Mouse (Mus musculus) left cerebral cortex, postnatal 14 days (tissue): ENCODE measurements at regions not wholly inside any gene's neighbourhood (a gene's known extent, or its start where the extent isn't known, plus 50 kb on each side); places are given as distances from the start of the nearest gene placed in this dataset.

Source experiments
- DNase-seq, 2 experiments: peaks; one replicate each; pipeline ENCODE4 v3.0.0; 2021 to 2022; ENCODE audit warnings: low spot score in 2 of 2, mixed read lengths in 1 of 2
- intact Hi-C: fragments of 180-260 bp; cut with DNase I; formaldehyde crosslinking; loops from one replicate; pipeline ENCODE4 v1.15.1; 2025
- microRNA-seq, 2 experiments: library from miRNA; unstranded; fragments of <30 nt; microRNA quantifications; one replicate each; pipeline ENCODE4 v1.2.0; 2022

GRCm38 (mm10) chr6:51379560-51380274, 52.8 kb upstream of the Nfe2l3 start:
- peak; percentile 68 for DNase-seq
- intact Hi-C loops: loop anchor here (5.0 kb wide), 2 partner anchors 172 to 478 kb away; no protein-coding TSS in a partner anchor

DNA sequence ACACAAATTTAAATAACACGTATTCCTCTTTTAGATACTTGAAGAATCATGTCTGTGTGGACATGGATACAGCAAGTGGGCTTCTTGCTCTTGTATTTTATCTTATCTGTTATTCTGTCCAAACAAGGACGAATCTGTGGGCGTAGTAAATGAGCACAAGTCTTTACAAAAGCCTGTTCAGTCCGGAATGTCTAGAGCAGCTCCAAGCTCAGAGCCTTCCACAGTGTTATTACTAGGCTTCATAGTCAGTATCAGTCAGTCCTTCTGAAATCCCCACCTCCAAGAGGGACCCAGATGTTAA, 52.2 kb upstream of the Nfe2l3 start:
- intact Hi-C loops: loop anchor here (5.0 kb wide), 1 partner anchor 477 kb away; no protein-coding TSS in a partner anchor
- DNase-seq: peak in 1 of 2 experiments; percentile 44

DNA sequence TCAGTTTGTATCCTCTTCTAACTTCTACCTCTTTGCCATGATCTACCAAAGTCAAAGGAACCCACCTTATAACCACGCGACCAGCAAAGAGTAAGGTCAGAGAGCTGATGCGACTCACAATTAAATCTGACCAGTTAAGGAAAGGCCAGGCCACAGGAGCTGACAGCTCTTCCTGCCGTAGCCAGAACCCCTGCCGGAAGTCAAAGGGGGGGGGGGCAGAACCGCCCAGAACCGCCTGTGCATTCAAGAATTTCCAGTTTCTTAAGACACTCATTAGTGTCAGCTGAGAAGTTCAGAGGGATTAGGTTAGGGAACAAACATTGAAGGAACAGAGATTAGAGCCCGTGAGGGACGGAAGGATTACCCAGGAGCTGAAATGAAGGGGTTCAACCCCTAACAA, 51.0 kb upstream of the Nfe2l3 start:
- intact Hi-C loops: loop anchor here (5.0 kb wide), 1 partner anchor 476 kb away; no protein-coding TSS in a partner anchor

More for the DNA sequence above, 51.0 kb upstream of the Nfe2l3 start:
- no peak for DNase-seq

Small RNAs in the stretch of these regions (microRNA-seq; reads per million reads assigned to microRNA genes)
- 144 to 180 reads per million in 2 experiments for gene Mir148a
